Mouse (Mus musculus) cortical plate, adult 2 months (tissue): ENCODE results near the gene Snx20.
"Not testable (repeated sequence)": the region's sequence is repeated elsewhere in the genome, so short reads cannot be mapped to it uniquely, and the experiment has no call there.

ENCODE experiments used
- CTCF ChIP-seq: fragments of 200-500 bp; IDR thresholded peaks from 2 replicates; pipeline ENCODE4 v1.5.1; 2011; ENCODE audit warnings: mild to moderate bottlenecking, control low read depth, low read length; ENCODE audit not compliant: insufficient read depth; ENCODE audit errors: extremely low read depth
- POLR2A ChIP-seq: fragments of 200-500 bp; IDR thresholded peaks from 2 replicates; pipeline ENCODE4 v1.6.1; 2011; ENCODE audit warnings: mild to moderate bottlenecking, low read length, control low read depth; ENCODE audit not compliant: insufficient read depth; ENCODE audit errors: extremely low read depth

GRCm38 (mm10) chr8:88651122-88651521, 15.2 kb upstream of the Snx20 start:
- not testable (repeated sequence) for TF ChIP-seq POLR2A, CTCF
